ENCODE assay signal across 8 mouse cellular contexts in genomic region chr11:103402198-103402597, GRCm38 (mm10). TPM values are rescaled to one million over a fixed set of nuclear protein-coding genes. Genes with fewer than 3 reads are reported as not detected.
DNase-seq lines count a peak whose midpoint lies in the region; ATAC-seq and TF ChIP-seq lines count a peak whose summit lies in the region.

No protein-coding gene starts in this region.

- H3K4me1 ChIP-seq in bone marrow macrophage, adult 2 months (ENCODE audit: control insufficient read depth, insufficient read depth, low read length) = peaks cover 46% of the 10 kb centered on the region
- no peaks in the 10 kb centered on the region for H3K4me1 ChIP-seq in forebrain, embryonic 15.5 days

- no peaks in the 10 kb centered on the region for H3K27me3 ChIP-seq in forebrain, embryonic 15.5 days

- TF ChIP-seq CTCF in bone marrow macrophage, adult 2 months (IDR thresholded peaks at IDR 0.05; ENCODE audit: low read depth, low read length) = peak; percentile 74

- H3K9ac ChIP-seq in forebrain, embryonic 15.5 days (replicated peaks) = no peak overlapping the region

- TF ChIP-seq POLR2A in bone marrow macrophage, adult 2 months (IDR thresholded peaks at IDR 0.05; ENCODE audit: borderline replicate concordance, low read depth, low read length) = no peak

- H3K4me2 ChIP-seq in forebrain, embryonic 15.5 days (replicated peaks) = no peak overlapping the region

- DNase-seq in layer of hippocampus, adult 9-11 months = peak; percentile 42
- DNase-seq in layer of hippocampus, postnatal 36 days = no peak
- DNase-seq in ES-CJ7 (ENCODE audit: low read depth, low spot score) = peak; percentile 75
- DNase-seq in heart, postnatal 4 days = peak; percentile 68
- DNase-seq in lung, postnatal 25 days (ENCODE audit: low spot score) = peak; percentile 76
- DNase-seq in spleen, postnatal 4 days (ENCODE audit: low spot score in 2 of 2) = peak; percentile 56 to 75

- WGBS in forebrain, embryonic 15.5 days = 37% methylated on average over 2 of the region's 2 CpGs

- no peak for ATAC-seq in forebrain, embryonic 15.5 days (replicated peaks)

- H3K36me3 ChIP-seq in forebrain, embryonic 15.5 days = peaks cover 10% of the 10 kb centered on the region; the same call in 1 of the 2 replicates

- peak overlapping the region; percentile 79 for H3K4me3 ChIP-seq in bone marrow macrophage, adult 2 months (ENCODE audit: insufficient read depth, low read length)
- H3K4me3 ChIP-seq in forebrain, embryonic 15.5 days = no peak overlapping the region

- peak overlapping the region; percentile 99 for H3K27ac ChIP-seq in bone marrow macrophage, adult 2 months (ENCODE audit: insufficient read depth, low read depth, low read length)
- no peak overlapping the region for H3K27ac ChIP-seq in forebrain, embryonic 15.5 days (replicated peaks)

- no peaks in the 10 kb centered on the region for H3K9me3 ChIP-seq in forebrain, embryonic 15.5 days

RNA-seq across cellular contexts. Expression of gene Plekhm1, which starts 10.3 kb away (rescaled TPM):
- 10 to 100 TPM; 18.8 to 20.6 TPM for total RNA-seq in layer of hippocampus, postnatal 36 days (2021)
- 65.5 and 75.0 TPM in 2 replicates for polyA plus RNA-seq in bone marrow macrophage, adult 2 months (2012; ENCODE audit: insufficient read depth, insufficient read length, missing spikeins)
- total RNA-seq in heart, postnatal 4 days (2021) = 1 to 10 TPM; 8.6 to 9.5 TPM
- 8.8 and 8.9 TPM in 2 replicates for polyA plus RNA-seq in forebrain, embryonic 15.5 days (2015; fragmentation: Nextera tagmentation; extraction: Ambion mirVana)

RNA-seq across cellular contexts. Expression of gene Arhgap27, which starts 38.7 kb away (rescaled TPM):
- total RNA-seq in layer of hippocampus, postnatal 36 days (2021) = 1 to 10 TPM; 7.9 to 9.6 TPM
- polyA plus RNA-seq in bone marrow macrophage, adult 2 months (2012; ENCODE audit: insufficient read depth, insufficient read length, missing spikeins) = 23.8 and 24.6 TPM in 2 replicates
- 10 to 100 TPM; 23.5 to 25.4 TPM for total RNA-seq in heart, postnatal 4 days (2021)
- polyA plus RNA-seq in forebrain, embryonic 15.5 days (2015; fragmentation: Nextera tagmentation; extraction: Ambion mirVana) = 2.5 and 3.0 TPM in 2 replicates

Comparison
In these comparisons a context has a peak if more than half of its experiments do, and no peak if none do; other contexts are left out.
1. DNase-seq: peak in layer of hippocampus, adult 9-11 months (single experiment), ES-CJ7 (single experiment), heart, postnatal 4 days (single experiment), lung, postnatal 25 days (single experiment) and spleen, postnatal 4 days (2 of 2); none in layer of hippocampus, postnatal 36 days (0 of 2).